Mouse (Mus musculus): Measurements from ENCODE around the gene Adcy10. TPM values are rescaled to one million over a fixed set of nuclear protein-coding genes. Genes with fewer than 3 reads are reported as not detected.

Gene Adcy10
- polyA plus RNA-seq (2016; fragmentation: Nextera tagmentation; extraction: Ambion mirVana), result 0.17 TPM in 2 replicates

GRCm38 (mm10) chr1:165484688-165485233 is at the start of gene Adcy10:
Gene Adcy10, plus strand, starts transcription at chr1:165485183.
- H3K4me3 ChIP-seq (replicated peaks), result no peak within 1 kb of the TSS
- 93% methylated on average over 8 of the region's 8 CpGs for WGBS
- 0 out of 2 replicates have a peak, but pooled peaks cover 3% of the 10 kb centered on the region for H3K36me3 ChIP-seq (replicated peaks)
- H3K4me2 ChIP-seq, result no peak within 1 kb of the TSS
- no peak within 1 kb of the TSS for H3K27ac ChIP-seq
- H3K9me3 ChIP-seq, result no peaks in the 10 kb centered on the region
- H3K4me1 ChIP-seq, result no peaks in the 10 kb centered on the region
- no peaks in the 10 kb centered on the region for H3K27me3 ChIP-seq
- no peak within 1 kb of the TSS for H3K9ac ChIP-seq
- no peak for ATAC-seq (ENCODE audit: low FRiP score)

- Histone ChIP-seq H3K27me3 (no peaks in the 10 kb centered on the region), H3K9ac (no peak overlapping the region), H3K4me2 (no peak overlapping the region), H3K4me3 (replicated peaks) (no peak overlapping the region), H3K27ac (no peak overlapping the region), H3K36me3 (replicated peaks) (no peaks in the 10 kb centered on the region), H3K4me1 (no peaks in the 10 kb centered on the region), H3K9me3 (no peaks in the 10 kb centered on the region)
- WGBS, result 96% methylated on average over 1 of the region's 1 CpGs
- no peak for ATAC-seq (ENCODE audit: low FRiP score)
Measured at GRCm38 (mm10) chr1:165438289-165439021, 46.5 kb upstream of the Adcy10 start.

GRCm38 (mm10) chr1:165440788-165441187 is 44.2 kb upstream of the Adcy10 start:
- WGBS, result 74% methylated on average over 3 of the region's 3 CpGs
- no peaks in the 10 kb centered on the region for H3K9me3 ChIP-seq
- H3K27me3 ChIP-seq, result no peaks in the 10 kb centered on the region
- no peak for ATAC-seq (ENCODE audit: low FRiP score)
- no peaks in the 10 kb centered on the region for H3K4me1 ChIP-seq
- no peak overlapping the region for H3K4me3 ChIP-seq (replicated peaks)
- H3K36me3 ChIP-seq (replicated peaks), result no peaks in the 10 kb centered on the region
- H3K9ac ChIP-seq, result no peak overlapping the region
- no peak overlapping the region for H3K4me2 ChIP-seq
- H3K27ac ChIP-seq, result no peak overlapping the region

GRCm38 (mm10) chr1:165441201-165441600 is 43.8 kb upstream of the Adcy10 start:
- no peaks in the 10 kb centered on the region for H3K27me3 ChIP-seq
- no peak overlapping the region for H3K4me2 ChIP-seq
- no peaks in the 10 kb centered on the region for H3K36me3 ChIP-seq (replicated peaks)
- no peak overlapping the region for H3K27ac ChIP-seq
- no peak for ATAC-seq (ENCODE audit: low FRiP score)
- no peak overlapping the region for H3K4me3 ChIP-seq (replicated peaks)
- H3K9ac ChIP-seq, result no peak overlapping the region
- no peaks in the 10 kb centered on the region for H3K9me3 ChIP-seq
- no peaks in the 10 kb centered on the region for H3K4me1 ChIP-seq

GRCm38 (mm10) chr1:165441719-165442118 is 43.3 kb upstream of the Adcy10 start:
- H3K9ac ChIP-seq, result no peak overlapping the region
- no peak overlapping the region for H3K4me2 ChIP-seq
- no peaks in the 10 kb centered on the region for H3K4me1 ChIP-seq
- H3K4me3 ChIP-seq (replicated peaks), result no peak overlapping the region
- ATAC-seq (ENCODE audit: low FRiP score), result no peak
- no peaks in the 10 kb centered on the region for H3K9me3 ChIP-seq
- no peaks in the 10 kb centered on the region for H3K27me3 ChIP-seq
- H3K36me3 ChIP-seq (replicated peaks), result no peaks in the 10 kb centered on the region
- no peak overlapping the region for H3K27ac ChIP-seq
- WGBS, result 84% methylated on average over 3 of the region's 3 CpGs

GRCm38 (mm10) chr1:165459041-165459502 is 25.9 kb upstream of the Adcy10 start:
- Histone ChIP-seq H3K9ac (peak overlapping the region; percentile 77), H3K27me3 (no peaks in the 10 kb centered on the region), H3K27ac (no peak overlapping the region), H3K4me1 (peaks cover 15% of the 10 kb centered on the region), H3K4me3 (replicated peaks) (peak overlapping the region; percentile 89), H3K9me3 (no peaks in the 10 kb centered on the region), H3K36me3 (replicated peaks) (no peaks in the 10 kb centered on the region), H3K4me2 (peak overlapping the region; percentile 93)
- no peak for ATAC-seq (ENCODE audit: low FRiP score)
- 21% methylated on average over 7 of the region's 7 CpGs for WGBS

GRCm38 (mm10) chr1:165459503-165460181 is 25.3 kb upstream of the Adcy10 start:
- Histone ChIP-seq H3K4me3 (replicated peaks) (peak overlapping the region; percentile 89), H3K4me1 (peaks cover 15% of the 10 kb centered on the region), H3K36me3 (replicated peaks) (no peaks in the 10 kb centered on the region), H3K9ac (peak overlapping the region; percentile 77), H3K27ac (peak overlapping the region; percentile 95), H3K4me2 (peak overlapping the region; percentile 93), H3K9me3 (no peaks in the 10 kb centered on the region), H3K27me3 (no peaks in the 10 kb centered on the region)
- WGBS, result under 1% methylated on average over 54 of the region's 60 CpGs
- no peak for ATAC-seq (ENCODE audit: low FRiP score)

- Histone ChIP-seq H3K9ac (peak within 1 kb of the TSS; percentile 81), H3K27ac (peak within 1 kb of the TSS; percentile 95), H3K9me3 (no peaks in the 10 kb centered on the region), H3K4me1 (peaks cover 15% of the 10 kb centered on the region), H3K36me3 (replicated peaks) (no peaks in the 10 kb centered on the region), H3K27me3 (no peaks in the 10 kb centered on the region), H3K4me3 (replicated peaks) (peak within 1 kb of the TSS; percentile 89), H3K4me2 (peak within 1 kb of the TSS; percentile 93)
- under 1% methylated on average over 35 of the region's 37 CpGs for WGBS
- ATAC-seq (ENCODE audit: low FRiP score), result peak; percentile 94
Measured at GRCm38 (mm10) chr1:165460360-165460800, 24.6 kb upstream of the Adcy10 start, which contains the start of the genes Dcaf6 and Mpc2. Gene Dcaf6, minus strand, starts transcription at chr1:165460475. Gene Mpc2, plus strand, starts transcription at chr1:165460637.

GRCm38 (mm10) chr1:165460801-165461377 is 24.1 kb upstream of the Adcy10 start:
- peak overlapping the region; percentile 81 for H3K9ac ChIP-seq
- no peaks in the 10 kb centered on the region for H3K36me3 ChIP-seq (replicated peaks)
- H3K27ac ChIP-seq, result peak overlapping the region; percentile 95
- ATAC-seq (ENCODE audit: low FRiP score), result peak; percentile 97
- WGBS, result under 1% methylated on average over 41 of the region's 41 CpGs
- H3K4me2 ChIP-seq, result peak overlapping the region; percentile 93
- peak overlapping the region; percentile 89 for H3K4me3 ChIP-seq (replicated peaks)
- no peaks in the 10 kb centered on the region for H3K9me3 ChIP-seq
- H3K4me1 ChIP-seq, result peaks cover 15% of the 10 kb centered on the region
- no peaks in the 10 kb centered on the region for H3K27me3 ChIP-seq

- Histone ChIP-seq H3K9me3 (no peaks in the 10 kb centered on the region), H3K4me2 (peak overlapping the region; percentile 93), H3K9ac (peak overlapping the region; percentile 81), H3K27ac (peak overlapping the region; percentile 72; the same call in 1 of the 2 replicates), H3K4me3 (replicated peaks) (peak overlapping the region; percentile 89), H3K4me1 (peaks cover 15% of the 10 kb centered on the region), H3K27me3 (no peaks in the 10 kb centered on the region), H3K36me3 (replicated peaks) (no peaks in the 10 kb centered on the region)
- no peak for ATAC-seq (ENCODE audit: low FRiP score)
- WGBS, result under 1% methylated on average over 9 of the region's 9 CpGs
Measured at GRCm38 (mm10) chr1:165461681-165462080, 23.3 kb upstream of the Adcy10 start.

GRCm38 (mm10) chr1:165462861-165463260 is 22.1 kb upstream of the Adcy10 start:
- Histone ChIP-seq H3K4me3 (replicated peaks) (no peak overlapping the region), H3K27ac (no peak overlapping the region), H3K4me1 (peaks cover 15% of the 10 kb centered on the region), H3K9me3 (no peaks in the 10 kb centered on the region), H3K9ac (no peak overlapping the region), H3K4me2 (no peak overlapping the region), H3K27me3 (no peaks in the 10 kb centered on the region), H3K36me3 (replicated peaks) (no peaks in the 10 kb centered on the region)
- 86% methylated on average over 1 of the region's 1 CpGs for WGBS
- no peak for ATAC-seq (ENCODE audit: low FRiP score)

- Histone ChIP-seq H3K4me1 (peaks cover 9% of the 10 kb centered on the region), H3K4me2 (no peak overlapping the region), H3K9ac (no peak overlapping the region), H3K9me3 (no peaks in the 10 kb centered on the region), H3K27ac (no peak overlapping the region), H3K36me3 (replicated peaks) (no peaks in the 10 kb centered on the region), H3K4me3 (replicated peaks) (no peak overlapping the region), H3K27me3 (no peaks in the 10 kb centered on the region)
- WGBS, result 92% methylated on average over 3 of the region's 3 CpGs
- no peak for ATAC-seq (ENCODE audit: low FRiP score)
Measured at GRCm38 (mm10) chr1:165464574-165464973, 20.4 kb upstream of the Adcy10 start.

Measured in forebrain, embryonic 12.5 days (tissue).